8 mouse cellular contexts compared by ENCODE assay signal in genomic region chr10:87447754-87448095, GRCm38 (mm10). TPM values are rescaled to one million over a fixed set of nuclear protein-coding genes. Genes with fewer than 3 reads are reported as not detected.
A peak's percentile ranks its signal among the peaks of the same experiment; 100 is the strongest.
DNase-seq lines count a peak whose midpoint lies in the region; ATAC-seq lines count a peak whose summit lies in the region.

No protein-coding gene starts in this region.

- intact Hi-C loops in left cerebral cortex, postnatal 36 days (cut with DNase I): loop anchor here (2.0 kb wide), 1 partner anchor 41 kb away; no protein-coding TSS in a partner anchor

- WGBS in hindbrain, embryonic 10.5 days: 1% methylated on average over 9 of the region's 9 CpGs

- no peaks in the 10 kb centered on the region for H3K36me3 ChIP-seq in hindbrain, embryonic 10.5 days

- H3K27me3 ChIP-seq in hindbrain, embryonic 10.5 days (ENCODE audit: insufficient read depth, poor library complexity, severe bottlenecking): peaks cover 37% of the 10 kb centered on the region

- peaks cover 39% of the 10 kb centered on the region for H3K4me1 ChIP-seq in hindbrain, embryonic 10.5 days (replicated peaks)

- peak; percentile 94 for DNase-seq in ES-CJ7 (ENCODE audit: low read depth, low spot score)
- peak; percentile 12 for DNase-seq in cerebellum, adult 9-10 months
- DNase-seq in hindbrain, embryonic 10.5 days (ENCODE audit: low spot score): peak; percentile 92
- DNase-seq in left cerebral cortex, postnatal 36 days (ENCODE audit: low spot score in 2 of 2): peak; percentile 20 to 37
- peak; percentile 82 to 85 for DNase-seq in right cerebral cortex, postnatal 10 days (ENCODE audit: low spot score in 2 of 2)
- DNase-seq in thymus, adult 18-20 months: no peak
- no peak for DNase-seq in lung, postnatal 4 days

- no peaks in the 10 kb centered on the region for H3K9me3 ChIP-seq in hindbrain, embryonic 10.5 days

- peak overlapping the region; percentile 30 for H3K4me3 ChIP-seq in hindbrain, embryonic 10.5 days

- no peak for ATAC-seq in activated CD4-positive, CD25-positive, alpha-beta regulatory T cell, adult 4 months

- H3K27ac ChIP-seq in hindbrain, embryonic 10.5 days: peak overlapping the region; percentile 83

RNA-seq across cellular contexts. Expression of gene Ascl1, which starts 45.7 kb away (rescaled TPM):
- polyA plus RNA-seq in hindbrain, embryonic 10.5 days (2016; fragmentation: Nextera tagmentation; extraction: Ambion mirVana): 15.7 and 41.5 TPM in 2 replicates
- 1 to 10 TPM; 5.8 to 7.2 TPM for total RNA-seq in left cerebral cortex, postnatal 36 days (2021)
- polyA plus RNA-seq in activated CD4-positive, CD25-positive, alpha-beta regulatory T cell, adult 4 months (2017; shearing (Covaris generic)): not detected

Comparison
In these comparisons a context has a peak if more than half of its experiments do, and no peak if none do; other contexts are left out.
1. DNase-seq: peak in ES-CJ7 (single experiment), cerebellum, adult 9-10 months (single experiment), hindbrain, embryonic 10.5 days (single experiment), left cerebral cortex, postnatal 36 days (2 of 2) and right cerebral cortex, postnatal 10 days (2 of 2); none in thymus, adult 18-20 months (0 of 2) and lung, postnatal 4 days (0 of 2).
2. RNA of gene Ascl1, which starts 45.7 kb away (polyA plus RNA-seq): 15.7 to 41.5 TPM in hindbrain, embryonic 10.5 days; not detected in activated CD4-positive, CD25-positive, alpha-beta regulatory T cell, adult 4 months; every median in the first group is over 10 times any median in the second.